ENCODE assay signal across 9 mouse cellular contexts in genomic region chr3:98362753-98363152, GRCm38 (mm10). TPM values are rescaled to one million over a fixed set of nuclear protein-coding genes. Genes with fewer than 3 reads are reported as not detected.
DNase-seq lines count a peak whose midpoint lies in the region; ATAC-seq and TF ChIP-seq lines count a peak whose summit lies in the region.
"Had no signal": no experiment of that assay in that cellular context is flagged by ENCODE, and none has a peak within 500 bp of the region (broad histone marks: within the 10 kb centered on the region; RNA-seq: fewer than 3 reads in every experiment).

No protein-coding gene starts in this region.

- H3K79me2 ChIP-seq in liver, adult 2 months (ENCODE audit: control insufficient read depth, insufficient read depth, low read length), result no peaks in the 10 kb centered on the region

- H3K27ac ChIP-seq in liver, adult 2 months (replicated peaks; ENCODE audit: insufficient read depth, low read depth, low read length), result no peak overlapping the region

- TF ChIP-seq CTCF in liver, adult 2 months (IDR thresholded peaks at IDR 0.05; ENCODE audit: low read depth, low read length), result peak; percentile 73

- peak; percentile 59; the same call in 1 of the 2 replicates for ATAC-seq in megakaryocyte, adult 5-6 weeks (ENCODE audit: poor library complexity, severe bottlenecking)

- no peak overlapping the region for H3K9ac ChIP-seq in liver, adult 2 months (ENCODE audit: low read depth, low read length)

- no peak for TF ChIP-seq POLR2A in liver, adult 2 months (IDR thresholded peaks at IDR 0.05; ENCODE audit: extremely low read depth, insufficient read depth, low read length)

- 36% methylated on average over 2 of the region's 2 CpGs for WGBS in liver, adult 2 months

- no peaks in the 10 kb centered on the region for H3K27me3 ChIP-seq in liver, adult 2 months (ENCODE audit: control insufficient read depth, insufficient read depth, low read length)

- peak; percentile 36 for DNase-seq in cerebellum, adult 8-10 months
- DNase-seq in cerebellum, adult 11-12 months, result no peak
- DNase-seq in liver, adult 2 months (ENCODE audit: extremely low read depth, low read depth, low spot score), result peak; percentile 35
- DNase-seq in liver (no peak), ZHBTc4 (ENCODE audit: low read depth, low spot score) (peak; percentile 38)
- DNase-seq in left cerebral cortex, adult 11 months (ENCODE audit: low spot score), result no peak
- no peak for DNase-seq in left cerebral cortex, postnatal 10 days (ENCODE audit: extremely low spot score in 1 of 2, low spot score in 2 of 2)

- no peaks in the 10 kb centered on the region for H3K36me3 ChIP-seq in liver, adult 2 months (ENCODE audit: control insufficient read depth, insufficient read depth, low read length)
- H3K36me3 ChIP-seq: G1E had no signal

- H3K4me3 ChIP-seq in liver, adult 2 months (ENCODE audit: insufficient read depth, low read depth, low read length), result no peak overlapping the region

- intact Hi-C loops in left cerebral cortex, postnatal 10 days (cut with DNase I), result loop anchor here (5.0 kb wide), 1 partner anchor 80 kb away; no protein-coding TSS in a partner anchor

- H3K4me1 ChIP-seq in liver, adult 2 months (ENCODE audit: control insufficient read depth, insufficient read depth, low read length), result no peaks in the 10 kb centered on the region

RNA-seq across cellular contexts. Expression of gene Zfp697, which starts 19.5 kb away (rescaled TPM):
- 1.0 and 1.2 TPM in 2 replicates for total RNA-seq in liver, adult 2 months (2014; rRNA removed)
- 0.73 and 1.3 TPM in 2 replicates for polyA plus RNA-seq in liver, adult 2 months (2012; rRNA removed)
- 0.14 and 0.47 TPM in 2 replicates for total RNA-seq in megakaryocyte, adult 5-6 weeks (2015)
- total RNA-seq in megakaryocyte, adult 5-6 weeks (2017), result 0.53 TPM in 1 of 2 replicates, not detected in the other
- 10 to 100 TPM; 39.2 to 42.4 TPM for total RNA-seq in left cerebral cortex, postnatal 10 days (2021)
- polyA plus RNA-seq: G1E had no signal

RNA-seq across cellular contexts. Expression of gene Phgdh, which starts 23.0 kb away (rescaled TPM):
- 0.92 and 3.2 TPM in 2 replicates for total RNA-seq in liver, adult 2 months (2014; rRNA removed)
- polyA plus RNA-seq in liver, adult 2 months (2012; rRNA removed), result 0.39 and 0.48 TPM in 2 replicates
- 11.0 and 13.9 TPM in 2 replicates for total RNA-seq in megakaryocyte, adult 5-6 weeks (2015)
- total RNA-seq in megakaryocyte, adult 5-6 weeks (2017), result 59.7 and 75.3 TPM in 2 replicates
- 10 to 100 TPM; 49.4 to 57.8 TPM for total RNA-seq in left cerebral cortex, postnatal 10 days (2021)
- total RNA-seq: G1E had no signal
- polyA plus RNA-seq: G1E had no signal

Comparison
In these comparisons a context has a peak if more than half of its experiments do, and no peak if none do; other contexts are left out.
1. DNase-seq: peak in cerebellum, adult 8-10 months (single experiment), liver, adult 2 months (single experiment) and ZHBTc4 (single experiment); none in cerebellum, adult 11-12 months (single experiment), liver (single experiment), left cerebral cortex, adult 11 months (single experiment) and left cerebral cortex, postnatal 10 days (0 of 2).
2. RNA of gene Zfp697, which starts 19.5 kb away (total RNA-seq): 39.2 to 42.4 TPM in left cerebral cortex, postnatal 10 days; 1.0 to 1.2 TPM in liver, adult 2 months and 0.14 to 0.53 TPM in megakaryocyte, adult 5-6 weeks; every median in the first group is over 10 times any median in the second.